9 mouse cellular contexts compared by ENCODE assay signal in the genomic region with DNA sequence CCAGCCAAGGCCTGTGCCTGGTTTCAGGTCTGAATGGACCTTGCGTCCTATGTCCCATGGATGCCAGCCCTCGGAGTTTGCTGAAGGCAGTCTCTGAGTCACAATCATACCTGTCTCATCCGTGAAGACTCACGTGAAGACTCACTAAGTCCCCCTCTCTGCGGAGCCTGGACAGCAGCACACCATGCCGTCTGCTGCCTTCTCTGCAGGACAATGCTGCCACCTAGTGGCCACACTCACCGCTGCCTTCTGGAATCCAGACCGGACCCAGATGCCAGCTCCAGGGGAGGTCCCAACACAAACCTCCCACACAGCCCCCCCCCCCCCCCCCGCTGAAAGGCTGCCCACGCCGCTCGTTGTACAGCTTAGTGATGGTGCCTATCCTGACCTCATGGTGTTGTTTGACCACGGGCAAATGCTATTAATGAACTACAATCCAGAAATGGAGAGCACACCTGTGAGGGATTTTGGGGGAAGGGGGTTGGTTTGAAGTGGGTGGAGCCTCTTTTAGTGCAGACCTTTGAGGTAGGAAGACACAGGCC. TPM values are rescaled to one million over a fixed set of nuclear protein-coding genes. Genes with fewer than 3 reads are reported as not detected.
A peak's percentile ranks its signal among the peaks of the same experiment; 100 is the strongest.
DNase-seq lines count a peak whose midpoint lies in the region; ATAC-seq and TF ChIP-seq lines count a peak whose summit lies in the region.
"Had no signal": no experiment of that assay in that cellular context is flagged by ENCODE, and none has a peak within 500 bp of the region (broad histone marks: within the 10 kb centered on the region; RNA-seq: fewer than 3 reads in every experiment).

No protein-coding gene starts in this region.

- H3K4me1 ChIP-seq in cerebellum, adult 2 months (ENCODE audit: control insufficient read depth, insufficient read depth, low read length): peaks cover 10% of the 10 kb centered on the region
- H3K4me1 ChIP-seq in forebrain, embryonic 16.5 days (replicated peaks; ENCODE audit: control insufficient read depth, insufficient read depth, low read length): no peaks in the 10 kb centered on the region
- H3K4me1 ChIP-seq: limb, embryonic 15.5 days had no signal

- no peaks in the 10 kb centered on the region for H3K27me3 ChIP-seq in cerebellum, adult 2 months (ENCODE audit: control insufficient read depth, insufficient read depth, low read length)
- peaks cover 27% of the 10 kb centered on the region for H3K27me3 ChIP-seq in forebrain, embryonic 16.5 days (replicated peaks; ENCODE audit: control insufficient read depth, insufficient read depth, low read length)

- H3K36me3 ChIP-seq in forebrain, embryonic 16.5 days (ENCODE audit: control insufficient read depth, insufficient read depth): no peaks in the 10 kb centered on the region
- H3K36me3 ChIP-seq: limb, embryonic 15.5 days had no signal

- H3K9me3 ChIP-seq in forebrain, embryonic 16.5 days (ENCODE audit: control insufficient read depth, low read length): no peaks in the 10 kb centered on the region
- H3K9me3 ChIP-seq: limb, embryonic 15.5 days had no signal

- peak; percentile 95 for TF ChIP-seq CTCF in cerebellum, adult 2 months (IDR thresholded peaks at IDR 0.05; ENCODE audit: borderline replicate concordance, insufficient read depth, low read depth, low read length)

- 5% methylated on average over 13 of the region's 13 CpGs for WGBS in cerebellum, adult 2 months
- 2% methylated on average over 12 of the region's 13 CpGs for WGBS in forebrain, embryonic 16.5 days

- TF ChIP-seq POLR2A in cerebellum, adult 2 months (IDR thresholded peaks at IDR 0.05; ENCODE audit: borderline replicate concordance, insufficient read depth, low read length): no peak

- peak; percentile 52; the same call in 1 of the 2 replicates for ATAC-seq in forebrain, embryonic 16.5 days
- ATAC-seq in hematopoietic stem cell, adult 5-6 weeks (replicated peaks in 1 of 2; ENCODE audit: insufficient read depth in 1 of 2, low FRiP score in 2 of 2, low TSS enrichment in 1 of 2, low read depth in 1 of 2, poor library complexity in 2 of 2, severe bottlenecking in 2 of 2): peak; percentile 65 to 81

- no peak overlapping the region for H3K27ac ChIP-seq in cerebellum, adult 2 months (ENCODE audit: insufficient read depth, low read length)
- no peak overlapping the region for H3K27ac ChIP-seq in forebrain, embryonic 16.5 days (ENCODE audit: low read length)
- H3K27ac ChIP-seq: limb, embryonic 15.5 days had no signal

- H3K4me3 ChIP-seq in cerebellum, adult 2 months (replicated peaks; ENCODE audit: insufficient read depth, low read depth, low read length): no peak overlapping the region
- H3K4me3 ChIP-seq in forebrain, embryonic 16.5 days (replicated peaks; ENCODE audit: low read length): no peak overlapping the region
- H3K4me3 ChIP-seq: limb, embryonic 15.5 days had no signal

- no peak overlapping the region for H3K9ac ChIP-seq in forebrain, embryonic 16.5 days (replicated peaks; ENCODE audit: low read depth, low read length)
- H3K9ac ChIP-seq: limb, embryonic 15.5 days had no signal

- DNase-seq in Muller cell, postnatal 12 days (ENCODE audit: inconsistent ontology term): peak; percentile 54
- peak; percentile 82 to 91 for DNase-seq in cerebellum, adult 2 months
- peak; percentile 55 for DNase-seq in layer of hippocampus, adult 9-10 months (ENCODE audit: low spot score)
- DNase-seq in lung, postnatal 25 days (ENCODE audit: low spot score): peak; percentile 66
- DNase-seq in retina, postnatal 1 day: peak; percentile 87
- peak; percentile 77 for DNase-seq in urinary bladder, adult 2 months (ENCODE audit: low spot score)

- no peak overlapping the region for H3K4me2 ChIP-seq in forebrain, embryonic 16.5 days (ENCODE audit: low read length)
- H3K4me2 ChIP-seq: limb, embryonic 15.5 days had no signal

RNA-seq across cellular contexts. Expression of gene Pax7, which starts 25.4 kb away (rescaled TPM):
- polyA plus RNA-seq in cerebellum, adult 2 months (2012; rRNA removed): 0.07 and 0.08 TPM in 2 replicates
- polyA plus RNA-seq in forebrain, embryonic 16.5 days (2015; fragmentation: Nextera tagmentation; extraction: Ambion mirVana): 0.15 TPM in 1 of 2 replicates, not detected in the other
- total RNA-seq in hematopoietic stem cell, adult 5-6 weeks (2017): not detected in 2 replicates
- polyA plus RNA-seq in urinary bladder, adult 2 months (2012; rRNA removed): not detected in 2 replicates
